Mouse (Mus musculus) intestine, embryonic 14.5 days (tissue): ENCODE measurements around the gene Sez6. TPM values are rescaled to one million over a fixed set of nuclear protein-coding genes. Genes with fewer than 3 reads are reported as not detected.
A peak's percentile ranks its signal among the peaks of the same experiment; 100 is the strongest.

ENCODE experiments used
- ATAC-seq: fragments of 200-750 bp; cut with Nextera tagmentation; replicated peaks from 2 replicates; pipeline ENCODE4 v1.8.0; 2017; ENCODE audit warnings: low read depth, moderate number of reproducible peaks, moderate TSS enrichment, moderate library complexity; ENCODE audit not compliant: low FRiP score, low TSS enrichment
- DNase-seq: peaks from one replicate; pipeline ENCODE4 v3.0.0-alpha.2; 2018; ENCODE audit warnings: low spot score
- H3K27ac ChIP-seq: fragments of 300-500 bp; sonication (generic); 2 replicates; pipeline ENCODE4 v1.5.1; 2014; ENCODE audit warnings: low read depth, mild to moderate bottlenecking, control low read depth
- H3K27me3 ChIP-seq: fragments of 300-500 bp; sonication (generic); replicated peaks from 2 replicates; pipeline ENCODE4 v1.6.1; 2014; ENCODE audit warnings: low read length, control low read depth; ENCODE audit not compliant: control insufficient read depth, insufficient read depth
- H3K36me3 ChIP-seq: fragments of 300-500 bp; sonication (generic); 2 replicates; pipeline ENCODE4 v1.6.1; 2014; ENCODE audit warnings: low read length, control low read depth; ENCODE audit not compliant: control insufficient read depth, insufficient read depth
- H3K4me1 ChIP-seq: fragments of 300-500 bp; sonication (generic); replicated peaks from 2 replicates; pipeline ENCODE4 v1.6.1; 2014; ENCODE audit warnings: low read length, control low read depth, mixed read lengths; ENCODE audit not compliant: control insufficient read depth, insufficient read depth
- H3K4me2 ChIP-seq: fragments of 300-500 bp; sonication (generic); 2 replicates; pipeline ENCODE4 v1.6.1; 2014; ENCODE audit warnings: low read length
- H3K4me3 ChIP-seq: fragments of 300-500 bp; sonication (generic); 2 replicates; pipeline ENCODE4 v1.5.1; 2014; ENCODE audit warnings: low read depth, low read length, control low read depth, mixed read lengths
- H3K9ac ChIP-seq: fragments of 300-500 bp; sonication (generic); 2 replicates; pipeline ENCODE4 v1.6.1; 2014; ENCODE audit warnings: mild to moderate bottlenecking, low read length
- H3K9me3 ChIP-seq: fragments of 300-500 bp; sonication (generic); 2 replicates; pipeline ENCODE4 v1.6.1; 2016; ENCODE audit warnings: low read length, control low read depth; ENCODE audit not compliant: control insufficient read depth
- WGBS: fragments of 180-500 bp; shearing (Covaris S2); extraction: QIAGEN DNeasy Blood & Tissue Kit; methylation state at CpG from one replicate; pipeline ENCODE4 v1.1.7; 2014; 5-methylcytosine and 5-hydroxymethylcytosine counted together
- polyA plus RNA-seq: library from polyadenylated mRNA; unstranded; fragments of >200 nt; fragmentation: Nextera tagmentation; extraction: Ambion mirVana; gene quantifications from 2 replicates; pipeline ENCODE4 v1.2.1, GENCODE M21; 2014

Sez6 gene
- polyA plus RNA-seq, 1 experiment from 2014 or later, result 1.4 TPM

GRCm38 (mm10) chr11:77975873-77976272 is 45.3 kb downstream of the Sez6 start:
- H3K4me1 ChIP-seq, result no peaks in the 10 kb centered on the region
- WGBS, result 33% methylated on average over 4 of the region's 4 CpGs
- ATAC-seq (no peak), DNase-seq (no peak)
- H3K9ac ChIP-seq, result no peak overlapping the region
- no peak overlapping the region for H3K27ac ChIP-seq
- no peak overlapping the region for H3K4me2 ChIP-seq
- no peaks in the 10 kb centered on the region for H3K36me3 ChIP-seq
- H3K9me3 ChIP-seq, result no peaks in the 10 kb centered on the region
- no peak overlapping the region for H3K4me3 ChIP-seq
- H3K27me3 ChIP-seq, result peaks cover 22% of the 10 kb centered on the region

GRCm38 (mm10) chr11:77978161-77978560 is 47.6 kb downstream of the Sez6 start:
- no peak overlapping the region for H3K9ac ChIP-seq
- DNase-seq, result no peak
- no peak overlapping the region for H3K27ac ChIP-seq
- no peaks in the 10 kb centered on the region for H3K36me3 ChIP-seq
- WGBS, result 81% methylated on average over 6 of the region's 6 CpGs
- no peak for ATAC-seq
- H3K9me3 ChIP-seq, result no peaks in the 10 kb centered on the region
- H3K4me1 ChIP-seq, result peaks cover 4% of the 10 kb centered on the region; the same call in 1 of the 2 replicates
- H3K27me3 ChIP-seq, result peaks cover 20% of the 10 kb centered on the region
- H3K4me3 ChIP-seq, result no peak overlapping the region
- H3K4me2 ChIP-seq, result no peak overlapping the region

GRCm38 (mm10) chr11:77979221-77979809 is 48.7 kb downstream of the Sez6 start:
- Histone ChIP-seq H3K9me3 (no peaks in the 10 kb centered on the region), H3K27ac (no peak overlapping the region), H3K9ac (no peak overlapping the region), H3K4me3 (no peak overlapping the region), H3K4me2 (no peak overlapping the region), H3K4me1 (peaks cover 4% of the 10 kb centered on the region; the same call in 1 of the 2 replicates), H3K36me3 (no peaks in the 10 kb centered on the region), H3K27me3 (peaks cover 20% of the 10 kb centered on the region)
- DNase-seq (no peak), ATAC-seq (no peak)
- 84% methylated on average over 8 of the region's 8 CpGs for WGBS

GRCm38 (mm10) chr11:77980281-77981204 is 49.9 kb downstream of the Sez6 start:
- peaks cover 9% of the 10 kb centered on the region for H3K4me1 ChIP-seq
- DNase-seq, result peak; percentile 74
- no peak overlapping the region for H3K9ac ChIP-seq
- no peaks in the 10 kb centered on the region for H3K9me3 ChIP-seq
- no peak overlapping the region for H3K27ac ChIP-seq
- peaks cover 4% of the 10 kb centered on the region; the same call in 1 of the 2 replicates for H3K36me3 ChIP-seq
- no peak for ATAC-seq
- no peak overlapping the region for H3K4me3 ChIP-seq
- WGBS, result 33% methylated on average over 11 of the region's 11 CpGs
- H3K27me3 ChIP-seq, result peaks cover 10% of the 10 kb centered on the region; the same call in 1 of the 2 replicates
- no peak overlapping the region for H3K4me2 ChIP-seq

GRCm38 (mm10) chr11:77981609-77982440 is 51.2 kb downstream of the Sez6 start:
- Histone ChIP-seq H3K27me3 (0 out of 2 replicates have a peak, but pooled peaks cover 6% of the 10 kb centered on the region), H3K4me3 (peak overlapping the region; percentile 84), H3K36me3 (peaks cover 17% of the 10 kb centered on the region), H3K27ac (peak overlapping the region; percentile 95), H3K4me2 (peak overlapping the region; percentile 67), H3K9me3 (no peaks in the 10 kb centered on the region), H3K9ac (peak overlapping the region; percentile 53), H3K4me1 (peaks cover 14% of the 10 kb centered on the region)
- ATAC-seq (peak; percentile 78), DNase-seq (no peak)
- WGBS, result under 1% methylated on average over 29 of the region's 29 CpGs

- H3K27ac ChIP-seq, result peak within 1 kb of the TSS; percentile 95
- ATAC-seq (peak; percentile 86), DNase-seq (peak; percentile 96)
- H3K4me1 ChIP-seq, result peaks cover 14% of the 10 kb centered on the region
- H3K27me3 ChIP-seq, result 0 out of 2 replicates have a peak, but pooled peaks cover 4% of the 10 kb centered on the region
- H3K36me3 ChIP-seq, result peaks cover 22% of the 10 kb centered on the region
- peak within 1 kb of the TSS; percentile 90 for H3K4me2 ChIP-seq
- WGBS, result under 1% methylated on average over 60 of the region's 62 CpGs
- H3K4me3 ChIP-seq, result peak within 1 kb of the TSS; percentile 84
- peak within 1 kb of the TSS; percentile 89 for H3K9ac ChIP-seq
- no peaks in the 10 kb centered on the region for H3K9me3 ChIP-seq
These were observed 51.9 kb downstream of the Sez6 start, which contains the start of gene Phf12 for GRCm38 (mm10) chr11:77982441-77982905. TSS of gene Phf12 (plus strand) at chr11:77982754.

GRCm38 (mm10) chr11:77983191-77983936 is 52.8 kb downstream of the Sez6 start:
- Histone ChIP-seq H3K9me3 (no peaks in the 10 kb centered on the region), H3K9ac (peak overlapping the region; percentile 89), H3K4me2 (peak overlapping the region; percentile 90), H3K36me3 (peaks cover 29% of the 10 kb centered on the region), H3K4me3 (peak overlapping the region; percentile 84), H3K27ac (peak overlapping the region; percentile 89), H3K4me1 (peaks cover 14% of the 10 kb centered on the region), H3K27me3 (no peaks in the 10 kb centered on the region)
- under 1% methylated on average over 28 of the region's 32 CpGs for WGBS
- ATAC-seq (no peak), DNase-seq (peak; percentile 81)
